Mouse (Mus musculus) macrophage (primary cell): Measurements from ENCODE around the gene Sema7a. TPM values are rescaled to one million over a fixed set of nuclear protein-coding genes. Genes with fewer than 3 reads are reported as not detected.

Source experiments
- H3K27ac ChIP-seq: fragments of 350-480 bp; formaldehyde crosslinking; 2 replicates; pipeline ENCODE4 v1.9.0; 2021
- H3K36me3 ChIP-seq: fragments of 350-480 bp; formaldehyde crosslinking; 2 replicates; pipeline ENCODE4 v1.9.0; 2021; ENCODE audit errors: inconsistent target
- H3K4me3 ChIP-seq: fragments of 350-480 bp; formaldehyde crosslinking; 2 replicates; pipeline ENCODE4 v1.9.0; 2021; ENCODE audit errors: inconsistent target
- H3K79me2 ChIP-seq: fragments of 350-480 bp; formaldehyde crosslinking; 2 replicates; pipeline ENCODE4 v1.9.0; 2021; ENCODE audit errors: inconsistent target
- WGBS: methylation state at CpG from one replicate; pipeline ENCODE4 v1.1.7; 2026; ENCODE audit warnings: inconsistent platforms; ENCODE audit not compliant: missing documents; 5-methylcytosine and 5-hydroxymethylcytosine counted together
- polyA plus RNA-seq: library from polyadenylated mRNA; stranded (reverse); fragments of 250-400 nt; gene quantifications from 3 replicates; pipeline ENCODE4 v1.2.4, GENCODE M21; 2018; ENCODE audit warnings: inconsistent platforms

Sema7a gene
- polyA plus RNA-seq, 1 experiment from 2014 or later = 0.17 TPM

- no peaks in the 10 kb centered on the region for H3K79me2 ChIP-seq
- no peak overlapping the region for H3K4me3 ChIP-seq
- no peak overlapping the region for H3K27ac ChIP-seq
- 52% methylated on average over 9 of the region's 9 CpGs for WGBS
- no peaks in the 10 kb centered on the region for H3K36me3 ChIP-seq
These were observed 33.0 kb downstream of the Sema7a start for GRCm38 (mm10) chr9:57972776-57973439.

- Histone ChIP-seq H3K4me3 (no peak overlapping the region), H3K27ac (no peak overlapping the region)
- WGBS = 85% methylated on average over 6 of the region's 6 CpGs
These were observed 33.6 kb downstream of the Sema7a start for GRCm38 (mm10) chr9:57973440-57974066.

DNA sequence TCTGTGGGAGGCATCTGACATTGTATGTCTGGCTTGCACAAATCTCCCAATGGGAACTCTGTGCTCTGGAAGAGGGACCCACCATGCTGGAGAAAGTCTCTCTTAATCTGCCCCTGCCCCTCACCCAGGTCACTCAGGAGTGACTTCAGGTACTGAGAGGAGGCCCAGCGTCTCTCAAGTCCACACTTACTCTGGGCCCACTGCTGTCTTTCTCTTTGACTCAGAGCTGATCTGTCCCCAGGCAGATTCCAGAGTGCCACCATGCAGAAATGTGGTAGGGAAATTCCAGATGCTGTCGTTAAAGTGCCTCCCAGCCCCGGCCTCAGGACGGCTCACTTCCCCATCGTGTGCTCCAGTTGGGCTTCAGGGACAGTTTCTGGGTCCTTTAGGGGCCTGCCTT, 34.3 kb downstream of the Sema7a start:
- Histone ChIP-seq H3K36me3 (no peaks in the 10 kb centered on the region), H3K27ac (no peak overlapping the region), H3K79me2 (no peaks in the 10 kb centered on the region), H3K4me3 (no peak overlapping the region)
- 41% methylated on average over 5 of the region's 5 CpGs for WGBS

More at GRCm38 (mm10) chr9:57973440-57974066, 33.6 kb downstream of the Sema7a start:
- H3K36me3 ChIP-seq = no peaks in the 10 kb centered on the region
- no peaks in the 10 kb centered on the region for H3K79me2 ChIP-seq

DNA sequence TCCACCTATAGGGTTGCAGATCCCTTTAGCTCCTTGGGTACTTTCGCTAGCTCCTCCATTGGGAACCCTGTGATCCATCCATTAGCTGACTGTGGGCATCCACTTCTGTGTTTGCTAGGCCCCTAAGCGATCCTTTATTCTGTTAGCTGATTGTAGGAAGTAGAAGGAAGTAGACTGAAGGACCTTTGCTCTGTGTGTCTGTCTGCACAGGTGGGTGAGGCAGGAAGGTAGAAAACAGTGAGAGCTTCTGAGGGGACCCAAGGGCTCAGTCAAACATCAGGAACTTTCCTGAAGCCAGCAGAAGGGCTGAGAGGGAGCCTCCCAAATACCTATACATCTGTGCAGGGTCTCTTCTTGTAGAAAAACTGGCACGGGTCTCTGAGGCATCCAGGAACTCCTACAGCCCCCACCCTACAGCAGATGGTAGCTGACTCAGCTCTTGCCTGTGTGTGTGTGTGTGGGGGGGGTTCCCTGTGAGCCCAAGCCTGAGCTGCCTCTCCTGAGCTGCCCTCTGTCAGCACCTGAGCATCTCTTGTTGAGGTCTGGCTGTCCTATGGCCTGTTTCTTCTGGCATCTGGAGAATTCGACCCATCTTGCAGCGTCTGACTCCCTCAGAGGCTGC, 35.4 kb downstream of the Sema7a start:
- no peak overlapping the region for H3K27ac ChIP-seq
- 79% methylated on average over 5 of the region's 5 CpGs for WGBS

DNA sequence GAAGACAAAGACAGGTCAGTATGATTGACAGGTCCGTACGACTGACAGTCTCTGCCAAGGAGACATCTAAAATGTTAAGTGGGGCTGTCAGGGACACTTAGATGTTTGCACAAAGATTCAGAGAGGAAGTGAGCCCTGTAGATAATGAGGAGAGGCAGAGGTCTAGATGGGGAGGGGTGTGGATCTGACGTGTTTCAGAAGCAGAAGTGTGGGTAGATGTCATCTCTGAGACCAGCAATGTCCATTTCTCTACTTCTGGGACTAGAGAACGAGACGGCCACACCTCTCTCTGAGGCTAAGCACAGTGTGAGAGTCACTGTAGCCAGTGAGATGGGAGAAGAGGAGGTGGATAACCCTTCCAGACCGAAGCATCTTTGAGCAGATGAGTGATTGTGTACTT, 38.1 kb downstream of the Sema7a start:
- Histone ChIP-seq H3K36me3 (no peaks in the 10 kb centered on the region), H3K4me3 (no peak overlapping the region), H3K79me2 (no peaks in the 10 kb centered on the region), H3K27ac (no peak overlapping the region)
- WGBS = 43% methylated on average over 6 of the region's 6 CpGs

More for the DNA sequence above, 35.4 kb downstream of the Sema7a start:
- no peaks in the 10 kb centered on the region for H3K79me2 ChIP-seq
- H3K36me3 ChIP-seq = no peaks in the 10 kb centered on the region
- no peak overlapping the region for H3K4me3 ChIP-seq

DNA sequence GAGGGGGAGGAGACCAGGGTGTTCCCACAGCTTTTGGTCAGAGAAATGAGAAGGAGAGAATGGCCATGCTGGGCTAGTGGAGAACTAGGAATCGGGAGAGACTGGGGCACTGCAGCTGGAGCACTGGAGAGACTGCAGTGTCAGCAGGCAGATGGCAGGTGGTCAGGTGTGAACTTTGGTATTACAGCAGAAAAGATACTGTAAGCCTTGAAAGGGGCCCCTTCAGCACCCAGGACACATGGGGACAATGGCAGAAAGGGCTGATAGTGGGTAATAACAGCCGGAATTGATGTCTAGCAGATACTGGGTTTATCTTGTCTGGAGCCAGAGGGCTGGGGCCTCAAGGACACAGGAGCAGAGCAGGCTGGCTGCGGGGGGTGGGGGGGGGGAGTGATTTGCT, 38.9 kb downstream of the Sema7a start:
- Histone ChIP-seq H3K4me3 (no peak overlapping the region), H3K36me3 (no peaks in the 10 kb centered on the region), H3K27ac (no peak overlapping the region), H3K79me2 (no peaks in the 10 kb centered on the region)
- WGBS = 94% methylated on average over 3 of the region's 3 CpGs

GRCm38 (mm10) chr9:57980570-57980969, 40.7 kb downstream of the Sema7a start:
- 17% methylated on average over 10 of the region's 10 CpGs for WGBS
- no peaks in the 10 kb centered on the region for H3K36me3 ChIP-seq
- H3K4me3 ChIP-seq = no peak overlapping the region
- no peak overlapping the region for H3K27ac ChIP-seq
- H3K79me2 ChIP-seq = no peaks in the 10 kb centered on the region

GRCm38 (mm10) chr9:57985304-57985703, 45.4 kb downstream of the Sema7a start:
- Histone ChIP-seq H3K79me2 (no peaks in the 10 kb centered on the region), H3K36me3 (no peaks in the 10 kb centered on the region), H3K4me3 (no peak overlapping the region), H3K27ac (no peak overlapping the region)
- WGBS = 98% methylated on average over 8 of the region's 8 CpGs

GRCm38 (mm10) chr9:57986293-57986692, 46.4 kb downstream of the Sema7a start:
- Histone ChIP-seq H3K36me3 (no peaks in the 10 kb centered on the region), H3K4me3 (no peak overlapping the region), H3K27ac (no peak overlapping the region), H3K79me2 (no peaks in the 10 kb centered on the region)
- WGBS = 79% methylated on average over 7 of the region's 7 CpGs

GRCm38 (mm10) chr9:57988098-57988497, 48.2 kb downstream of the Sema7a start:
- WGBS = 68% methylated on average over 2 of the region's 2 CpGs
- Histone ChIP-seq H3K27ac (no peak overlapping the region), H3K36me3 (no peaks in the 10 kb centered on the region), H3K79me2 (no peaks in the 10 kb centered on the region), H3K4me3 (no peak overlapping the region)

DNA sequence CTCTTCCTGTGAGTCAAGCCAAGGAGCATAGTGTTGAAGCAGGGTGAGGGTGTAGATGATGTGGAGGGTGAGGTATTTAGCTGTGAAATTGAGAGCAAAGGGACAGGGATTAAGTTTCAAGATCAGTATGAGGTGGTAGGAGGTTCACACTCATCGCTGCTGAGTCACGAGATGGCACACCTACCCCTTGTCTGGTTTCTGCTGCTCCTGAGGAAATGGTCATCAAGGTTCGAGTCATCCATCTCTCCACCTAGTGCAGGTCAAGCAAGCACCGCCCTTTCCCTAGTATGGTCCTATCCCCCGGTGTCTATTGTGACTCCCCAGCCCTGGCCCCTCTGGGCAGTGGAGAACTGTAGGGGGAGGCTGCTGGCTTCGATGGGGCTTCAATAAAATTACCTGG, 49.4 kb downstream of the Sema7a start:
- Histone ChIP-seq H3K27ac (no peak overlapping the region), H3K36me3 (no peaks in the 10 kb centered on the region), H3K79me2 (no peaks in the 10 kb centered on the region), H3K4me3 (no peak overlapping the region)
- 88% methylated on average over 6 of the region's 6 CpGs for WGBS

DNA sequence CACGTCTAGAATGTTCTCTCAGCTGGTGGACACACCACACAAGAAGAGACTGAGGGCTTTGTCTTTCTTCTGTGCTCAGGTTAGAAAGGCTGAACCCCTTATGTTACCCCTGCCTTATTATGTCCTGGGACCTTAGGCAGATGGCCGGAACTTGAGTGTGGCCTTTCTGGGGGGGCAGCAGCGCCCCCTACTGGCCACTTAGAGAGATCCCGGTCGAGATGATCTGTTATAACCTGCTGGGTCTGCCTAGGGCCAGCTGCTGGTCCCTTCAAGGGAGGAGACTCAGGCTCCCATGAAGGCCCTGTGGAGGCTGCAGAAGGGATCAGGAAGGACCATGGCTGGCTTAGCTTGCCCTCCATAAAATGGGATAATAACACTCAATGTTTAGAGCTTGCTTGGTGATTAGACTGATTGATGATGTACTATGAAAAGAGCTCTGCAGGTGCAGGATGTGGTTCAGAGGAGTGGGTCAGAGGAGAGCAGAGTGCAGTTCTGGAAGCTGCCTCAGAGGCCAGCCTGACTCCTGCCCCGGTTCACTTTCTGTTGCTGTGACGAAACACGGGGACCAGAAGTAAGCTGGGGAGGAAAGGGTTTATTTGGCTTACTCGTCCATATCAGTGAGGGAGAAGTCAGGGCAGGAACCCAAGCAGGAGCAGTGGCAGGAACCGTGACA, 50.7 kb downstream of the Sema7a start:
- H3K27ac ChIP-seq = no peak overlapping the region
- 27% methylated on average over 10 of the region's 10 CpGs for WGBS
- H3K79me2 ChIP-seq = no peaks in the 10 kb centered on the region
- no peak overlapping the region for H3K4me3 ChIP-seq
- no peaks in the 10 kb centered on the region for H3K36me3 ChIP-seq

DNA sequence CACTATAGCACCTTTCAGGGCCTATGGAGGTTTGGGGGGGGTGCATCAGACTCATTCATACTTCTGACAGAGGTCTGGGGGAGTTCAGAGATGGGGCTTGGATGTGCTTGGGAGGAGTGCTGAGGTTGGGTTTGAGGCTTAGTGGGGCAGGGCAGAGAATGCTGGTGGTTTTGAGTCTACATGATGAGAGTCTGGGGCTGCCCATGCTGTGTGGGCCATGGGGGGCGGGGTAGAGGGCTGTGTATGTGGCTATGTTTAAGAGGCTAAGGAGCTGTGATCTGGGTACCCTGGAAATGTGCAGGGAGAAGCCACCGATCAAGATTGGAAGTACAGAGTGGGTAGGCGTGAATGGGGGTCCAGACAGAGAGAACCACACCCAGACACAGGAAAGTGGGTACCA, 52.1 kb downstream of the Sema7a start:
- no peaks in the 10 kb centered on the region for H3K79me2 ChIP-seq
- H3K36me3 ChIP-seq = no peaks in the 10 kb centered on the region
- 93% methylated on average over 3 of the region's 3 CpGs for WGBS
- H3K27ac ChIP-seq = no peak overlapping the region
- H3K4me3 ChIP-seq = no peak overlapping the region

DNA sequence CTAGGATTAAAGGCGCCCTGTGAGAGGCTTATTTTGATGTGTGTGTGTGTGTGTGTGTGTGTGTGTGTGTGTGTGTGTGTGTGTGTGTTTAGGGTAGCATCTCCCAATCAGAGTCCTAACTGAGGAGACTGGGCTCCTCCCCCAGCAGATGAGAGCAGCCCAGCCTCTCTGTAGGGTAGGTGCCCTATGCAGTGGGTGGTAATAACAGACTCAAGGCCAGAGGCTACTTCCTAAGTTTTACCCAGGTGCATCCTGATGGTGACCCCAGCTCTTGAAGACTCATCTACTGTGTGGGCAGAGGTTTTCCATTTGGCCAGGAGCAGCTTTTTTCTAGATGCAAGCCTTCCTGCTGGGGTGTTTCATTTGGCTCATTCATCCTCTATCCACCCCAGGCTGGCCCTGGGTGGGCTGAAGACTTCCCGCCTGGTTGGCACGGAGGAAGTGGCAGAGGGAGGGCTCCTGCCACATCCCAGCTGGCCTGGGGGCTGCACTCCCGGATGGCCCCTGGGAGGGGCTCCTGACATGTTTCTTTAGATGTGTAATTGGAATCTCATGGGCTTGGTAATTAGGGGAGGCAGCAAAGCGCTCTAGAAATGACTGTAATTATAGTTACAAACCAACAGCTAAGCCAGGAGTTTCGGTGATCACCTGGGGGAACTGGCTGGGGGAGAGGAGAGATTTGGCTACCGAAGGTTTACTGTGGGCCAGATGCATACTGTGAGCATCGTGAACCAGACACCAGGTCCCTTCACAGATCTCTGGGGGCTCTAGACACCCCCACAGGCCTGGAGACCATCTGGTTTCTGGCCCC, 53.1 kb downstream of the Sema7a start:
- H3K36me3 ChIP-seq = no peaks in the 10 kb centered on the region
- H3K4me3 ChIP-seq = no peak overlapping the region
- WGBS = 58% methylated on average over 8 of the region's 8 CpGs
- H3K79me2 ChIP-seq = no peaks in the 10 kb centered on the region
- no peak overlapping the region for H3K27ac ChIP-seq
